ENCODE assay signal across 12 mouse cellular contexts in the genomic region with DNA sequence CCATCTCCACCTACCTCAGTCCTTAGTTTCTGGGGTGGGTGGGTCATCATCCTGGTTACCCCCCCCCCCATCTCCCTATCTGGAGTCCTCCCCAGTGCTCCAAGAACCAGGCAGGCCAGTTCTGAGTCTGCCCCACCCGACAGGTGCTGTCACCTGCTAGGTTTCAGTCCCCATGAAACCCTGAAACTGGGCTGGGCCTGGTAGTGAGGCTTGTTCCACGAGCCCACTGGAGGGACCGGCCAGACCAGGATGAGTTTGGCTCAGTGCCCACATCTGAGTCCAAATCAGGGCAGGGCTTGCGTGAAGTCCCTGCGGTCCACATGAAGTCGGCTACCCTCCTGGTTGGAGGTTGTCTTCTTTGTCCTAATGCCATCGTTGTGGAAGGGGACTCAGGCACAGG. TPM values are rescaled to one million over a fixed set of nuclear protein-coding genes. Genes with fewer than 3 reads are reported as not detected.
DNase-seq lines count a peak whose midpoint lies in the region; ATAC-seq lines count a peak whose summit lies in the region.
"Had no signal": no experiment of that assay in that cellular context is flagged by ENCODE, and none has a peak within 500 bp of the region (broad histone marks: within the 10 kb centered on the region; RNA-seq: fewer than 3 reads in every experiment).

No protein-coding gene starts in this region.

- H3K36me3 ChIP-seq in kidney, embryonic 14.5 days (ENCODE audit: control insufficient read depth, insufficient read depth, low read length), result no peaks in the 10 kb centered on the region
- H3K36me3 ChIP-seq in kidney, embryonic 15.5 days, result peaks cover 3% of the 10 kb centered on the region; the same call in 1 of the 2 replicates
- peaks cover 3% of the 10 kb centered on the region for H3K36me3 ChIP-seq in lung, embryonic 16.5 days (ENCODE audit: control insufficient read depth, insufficient read depth, low read length)
- H3K36me3 ChIP-seq: forebrain, embryonic 15.5 days; liver, embryonic 15.5 days had no signal

- peak overlapping the region; percentile 37; the same call in 1 of the 2 replicates for H3K27ac ChIP-seq in kidney, embryonic 14.5 days (ENCODE audit: low read depth, low read length)
- peak overlapping the region; percentile 46 for H3K27ac ChIP-seq in kidney, embryonic 15.5 days
- H3K27ac ChIP-seq in lung, embryonic 16.5 days (ENCODE audit: low read length), result peak overlapping the region; percentile 49
- H3K27ac ChIP-seq: forebrain, embryonic 15.5 days; heart, embryonic 10.5 days; liver, embryonic 15.5 days had no signal

- H3K4me3 ChIP-seq in kidney, embryonic 14.5 days (ENCODE audit: low read length), result no peak overlapping the region
- no peak overlapping the region for H3K4me3 ChIP-seq in kidney, embryonic 15.5 days (replicated peaks)
- H3K4me3 ChIP-seq in lung, embryonic 16.5 days (ENCODE audit: low read length), result no peak overlapping the region
- H3K4me3 ChIP-seq: forebrain, embryonic 15.5 days; heart, embryonic 10.5 days; left cerebral cortex, adult 2 months; liver, embryonic 15.5 days had no signal

- no peak for DNase-seq in kidney, adult 11 months
- DNase-seq in urinary bladder, postnatal 14 days (ENCODE audit: low spot score), result peak; percentile 88
- no peak for DNase-seq in right cerebral cortex, adult 18-20 months
- no peak for DNase-seq in layer of hippocampus, postnatal 10 days (ENCODE audit: low spot score in 2 of 2)
- DNase-seq: embryo, embryonic 11 days had no signal

- H3K9ac ChIP-seq in kidney, embryonic 14.5 days (ENCODE audit: low read depth, low read length), result no peak overlapping the region
- H3K9ac ChIP-seq in kidney, embryonic 15.5 days, result no peak overlapping the region
- peak overlapping the region; percentile 17; the same call in 1 of the 2 replicates for H3K9ac ChIP-seq in lung, embryonic 16.5 days (ENCODE audit: low read length)
- H3K9ac ChIP-seq: forebrain, embryonic 15.5 days; liver, embryonic 15.5 days had no signal

- 70% methylated on average over 7 of the region's 7 CpGs for WGBS in kidney, embryonic 14.5 days
- 71% methylated on average over 7 of the region's 7 CpGs for whole genome bisulfite sequencing in kidney, embryonic 15.5 days
- 40% methylated on average over 7 of the region's 7 CpGs for WGBS in lung, embryonic 16.5 days

- no peak overlapping the region for H3K4me2 ChIP-seq in kidney, embryonic 14.5 days (replicated peaks; ENCODE audit: low read depth, low read length)
- H3K4me2 ChIP-seq in kidney, embryonic 15.5 days, result no peak overlapping the region
- H3K4me2 ChIP-seq in lung, embryonic 16.5 days (ENCODE audit: low read depth, low read length), result peak overlapping the region; percentile 4; the same call in 1 of the 2 replicates
- H3K4me2 ChIP-seq: forebrain, embryonic 15.5 days; liver, embryonic 15.5 days had no signal

- no peak for ATAC-seq in kidney, embryonic 14.5 days (ENCODE audit: low FRiP score, low TSS enrichment)
- ATAC-seq in kidney, embryonic 15.5 days (replicated peaks; ENCODE audit: low FRiP score), result no peak
- ATAC-seq in lung, embryonic 16.5 days (ENCODE audit: low read depth), result peak; percentile 39; the same call in 1 of the 2 replicates
- ATAC-seq: forebrain, embryonic 15.5 days had no signal

- H3K9me3 ChIP-seq in kidney, embryonic 14.5 days (ENCODE audit: control insufficient read depth, low read length), result no peaks in the 10 kb centered on the region
- no peaks in the 10 kb centered on the region for H3K9me3 ChIP-seq in kidney, embryonic 15.5 days (replicated peaks)
- no peaks in the 10 kb centered on the region for H3K9me3 ChIP-seq in lung, embryonic 16.5 days (ENCODE audit: control insufficient read depth, low read length)
- H3K9me3 ChIP-seq: forebrain, embryonic 15.5 days; heart, embryonic 10.5 days; liver, embryonic 15.5 days had no signal

- H3K4me1 ChIP-seq in kidney, embryonic 14.5 days (ENCODE audit: control insufficient read depth, insufficient read depth, low read length), result peaks cover 13% of the 10 kb centered on the region
- peaks cover 58% of the 10 kb centered on the region for H3K4me1 ChIP-seq in kidney, embryonic 15.5 days
- peaks cover 64% of the 10 kb centered on the region for H3K4me1 ChIP-seq in lung, embryonic 16.5 days (replicated peaks; ENCODE audit: control insufficient read depth, insufficient read depth, low read length)

- H3K27me3 ChIP-seq in kidney, embryonic 14.5 days (ENCODE audit: control insufficient read depth, insufficient read depth, low read length), result no peaks in the 10 kb centered on the region
- H3K27me3 ChIP-seq in kidney, embryonic 15.5 days, result no peaks in the 10 kb centered on the region
- H3K27me3 ChIP-seq in lung, embryonic 16.5 days (ENCODE audit: control insufficient read depth, insufficient read depth, low read depth, low read length), result no peaks in the 10 kb centered on the region
- H3K27me3 ChIP-seq: forebrain, embryonic 15.5 days; liver, embryonic 15.5 days had no signal

RNA-seq across cellular contexts. Expression of a gene that starts 23.1 kb away (rescaled TPM):
- 18.2 and 19.9 TPM in 2 replicates for polyA plus RNA-seq in kidney, embryonic 14.5 days (2014; fragmentation: Nextera tagmentation; extraction: Ambion mirVana)
- polyA plus RNA-seq in kidney, embryonic 15.5 days (2015; fragmentation: Nextera tagmentation; extraction: Ambion mirVana), result 44.5 and 47.7 TPM in 2 replicates
- polyA plus RNA-seq in lung, embryonic 16.5 days (2015; fragmentation: Nextera tagmentation; extraction: Ambion mirVana), result 133 and 141 TPM in 2 replicates
- total RNA-seq in layer of hippocampus, postnatal 10 days (2021), result 10 to 100 TPM; 22.6 to 26.3 TPM

RNA-seq across cellular contexts. Expression of a gene that starts 51.9 kb away (rescaled TPM):
- polyA plus RNA-seq in kidney, embryonic 14.5 days (2014; fragmentation: Nextera tagmentation; extraction: Ambion mirVana), result 11.2 and 16.2 TPM in 2 replicates
- polyA plus RNA-seq in kidney, embryonic 15.5 days (2015; fragmentation: Nextera tagmentation; extraction: Ambion mirVana), result 16.5 and 19.3 TPM in 2 replicates
- 21.9 and 24.1 TPM in 2 replicates for polyA plus RNA-seq in lung, embryonic 16.5 days (2015; fragmentation: Nextera tagmentation; extraction: Ambion mirVana)
- total RNA-seq in layer of hippocampus, postnatal 10 days (2021), result 100 to 1,000 TPM; 525 to 547 TPM
